Mouse (Mus musculus) brown adipose tissue, adult 24 weeks (tissue): ENCODE measurements at regions not wholly inside any gene's neighbourhood (a gene's known extent, or its start where the extent isn't known, plus 50 kb on each side); places are given as distances from the start of the nearest gene placed in this dataset.

Experiments
- H3K27ac ChIP-seq: fragments of 200-500 bp; replicated peaks from 2 replicates; pipeline ENCODE4 v1.5.1; 2012; ENCODE audit warnings: low read depth, mild to moderate bottlenecking, low read length
- H3K4me1 ChIP-seq: fragments of 200-500 bp; 2 replicates; pipeline ENCODE4 v1.6.1; 2012; ENCODE audit warnings: low read length, mixed read lengths; ENCODE audit not compliant: control insufficient read depth, insufficient read depth, insufficient read length
- H3K4me3 ChIP-seq: fragments of 200-500 bp; 2 replicates; pipeline ENCODE4 v1.5.1; 2012; ENCODE audit warnings: low read depth, mild to moderate bottlenecking, low read length, moderate library complexity; ENCODE audit not compliant: insufficient read depth

GRCm38 (mm10) chr2:50921002-50921401, 227.9 kb downstream of the Rnd3 start:
- H3K4me1 ChIP-seq: no peaks in the 10 kb centered on the region

DNA sequence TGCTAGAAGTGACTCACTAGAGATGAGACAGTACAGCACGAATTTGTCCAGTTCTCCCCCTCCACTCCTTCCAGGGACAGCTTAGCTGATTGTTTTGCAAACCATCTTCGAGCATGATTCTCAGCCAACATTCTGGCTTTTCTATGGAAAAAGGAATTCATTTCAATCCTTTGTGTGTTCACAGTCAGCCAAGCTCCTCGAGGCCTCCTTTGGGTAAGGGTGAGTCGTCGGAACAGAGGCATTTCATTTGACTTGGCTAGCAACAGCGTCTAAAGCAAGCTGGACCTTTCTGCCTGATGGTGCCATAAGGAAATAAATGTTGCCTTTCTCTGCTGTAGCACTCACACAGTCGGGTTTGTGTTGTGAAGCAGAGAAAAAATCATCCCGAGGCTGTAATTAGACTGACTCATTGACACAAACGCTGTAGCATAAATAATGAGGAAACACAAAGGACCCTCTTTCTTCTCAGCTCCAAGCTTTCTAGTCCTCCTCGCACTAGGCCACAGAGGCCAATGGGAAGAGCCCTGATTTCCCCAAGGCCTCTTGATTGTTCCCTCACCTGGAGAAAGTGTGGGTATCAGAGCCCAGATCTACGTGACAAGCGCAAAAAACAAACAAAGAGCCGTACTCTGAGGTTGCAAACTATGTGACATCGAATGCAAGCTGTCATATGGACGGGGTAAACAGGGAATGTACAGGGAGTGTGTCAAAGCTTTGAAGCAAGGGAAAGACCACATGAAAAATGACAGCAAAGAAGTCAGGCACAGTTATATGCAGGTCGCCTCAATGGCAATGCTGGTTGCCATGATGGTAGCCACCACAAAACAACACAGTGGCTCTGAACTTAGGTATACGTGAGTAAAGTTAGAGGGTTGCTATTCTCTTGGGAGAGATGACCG, 232.3 kb downstream of the Rnd3 start:
- Histone ChIP-seq H3K4me1 (no peaks in the 10 kb centered on the region), H3K27ac (no peak overlapping the region), H3K4me3 (no peak overlapping the region)

More at GRCm38 (mm10) chr2:50921002-50921401, 227.9 kb downstream of the Rnd3 start:
- Histone ChIP-seq H3K27ac (no peak overlapping the region), H3K4me3 (no peak overlapping the region)

DNA sequence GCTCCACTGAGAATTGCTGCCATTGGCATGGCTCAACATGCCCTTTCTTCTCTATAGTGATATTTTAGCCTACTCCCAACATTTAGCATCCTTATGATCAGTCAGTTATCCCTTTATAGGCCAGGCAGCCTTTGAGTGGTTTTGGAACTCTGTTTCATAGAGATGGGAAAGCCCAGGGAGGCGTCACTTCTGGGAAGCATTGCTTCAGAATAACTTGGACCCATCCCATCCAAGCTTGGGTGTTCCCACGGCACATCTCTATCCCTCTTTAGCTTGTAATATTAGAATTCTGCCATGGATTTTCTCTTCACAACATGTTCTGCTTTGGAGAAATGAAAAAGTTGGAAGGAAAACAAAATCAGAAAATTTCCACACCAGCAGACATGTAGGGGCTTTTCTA, 233.8 kb downstream of the Rnd3 start:
- Histone ChIP-seq H3K4me3 (no peak overlapping the region), H3K27ac (no peak overlapping the region), H3K4me1 (no peaks in the 10 kb centered on the region)

DNA sequence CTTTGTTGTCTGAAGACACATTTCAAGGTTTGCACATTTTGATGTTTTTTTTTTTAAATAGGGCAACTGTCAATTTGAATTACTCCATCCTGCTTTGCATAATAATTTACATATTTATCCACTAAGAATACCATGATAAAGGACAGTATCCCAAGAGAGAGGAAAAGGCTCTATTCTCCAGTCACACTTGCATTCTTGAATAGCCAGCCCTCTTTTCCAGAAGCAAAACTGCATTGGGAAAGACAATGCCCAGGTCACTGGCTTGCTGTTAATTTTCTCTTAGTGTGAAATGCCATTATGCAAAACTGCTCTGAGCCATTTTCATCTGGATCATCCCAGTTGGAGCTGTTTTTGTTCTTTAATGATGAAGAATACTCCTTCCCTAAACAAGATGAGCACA, 234.7 kb downstream of the Rnd3 start:
- no peaks in the 10 kb centered on the region for H3K4me1 ChIP-seq
- H3K27ac ChIP-seq: no peak overlapping the region
- H3K4me3 ChIP-seq: no peak overlapping the region

GRCm38 (mm10) chr2:50908762-50909161, 240.1 kb downstream of the Rnd3 start:
- Histone ChIP-seq H3K27ac (no peak overlapping the region), H3K4me1 (no peaks in the 10 kb centered on the region), H3K4me3 (no peak overlapping the region)

- H3K4me3 ChIP-seq: no peak overlapping the region
- H3K27ac ChIP-seq: no peak overlapping the region
- H3K4me1 ChIP-seq: no peaks in the 10 kb centered on the region
Observed at GRCm38 (mm10) chr2:50902701-50903100, 246.2 kb downstream of the Rnd3 start.

DNA sequence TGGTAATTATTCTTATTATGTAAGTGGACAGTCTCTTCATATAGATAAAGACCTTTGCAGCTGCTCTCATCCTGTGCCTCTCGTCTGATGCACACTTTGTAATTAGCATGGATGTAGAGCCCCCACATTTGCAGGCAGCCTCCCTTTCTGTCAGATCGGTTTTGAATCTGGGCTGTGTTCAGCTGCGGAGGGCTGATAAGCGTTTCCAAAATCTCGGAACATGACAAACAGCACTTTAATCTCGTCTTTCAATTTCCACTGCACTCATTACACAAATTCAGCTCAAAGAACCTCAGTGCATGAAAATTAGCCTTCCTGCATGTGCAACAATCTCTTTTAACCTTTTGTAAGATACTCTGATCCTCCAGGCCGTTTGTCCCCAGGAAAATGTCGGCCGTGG, 246.7 kb downstream of the Rnd3 start:
- Histone ChIP-seq H3K4me3 (no peak overlapping the region), H3K4me1 (no peaks in the 10 kb centered on the region), H3K27ac (no peak overlapping the region)

GRCm38 (mm10) chr2:50888992-50889391, 259.9 kb downstream of the Rnd3 start:
- Histone ChIP-seq H3K27ac (no peak overlapping the region), H3K4me1 (no peaks in the 10 kb centered on the region), H3K4me3 (no peak overlapping the region)

- H3K4me1 ChIP-seq: 0 out of 2 replicates have a peak, but pooled peaks cover 2% of the 10 kb centered on the region
- no peak overlapping the region for H3K4me3 ChIP-seq
- H3K27ac ChIP-seq: no peak overlapping the region
Observed at GRCm38 (mm10) chr2:50887954-50888353, 261.0 kb downstream of the Rnd3 start.

DNA sequence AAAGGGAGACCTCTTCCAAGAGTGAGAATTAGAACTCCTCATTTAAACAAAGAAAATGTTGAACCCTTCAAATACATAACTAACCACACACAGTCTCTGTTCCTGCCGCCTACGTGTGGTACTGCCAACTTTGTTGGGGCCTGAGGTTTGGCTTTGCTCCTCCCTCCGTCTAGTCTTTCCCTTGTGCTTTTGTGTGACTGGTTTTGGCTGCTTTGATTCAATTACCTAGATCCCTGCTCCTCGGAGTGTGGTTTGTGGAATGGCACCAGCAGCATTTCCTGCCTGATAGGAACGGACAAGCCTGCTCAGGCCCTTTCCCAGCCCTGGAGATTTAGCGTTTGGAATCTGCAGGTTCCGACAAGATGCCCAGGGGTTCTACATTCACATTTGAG, 263.0 kb downstream of the Rnd3 start:
- Histone ChIP-seq H3K4me3 (no peak overlapping the region), H3K27ac (no peak overlapping the region), H3K4me1 (0 out of 2 replicates have a peak, but pooled peaks cover 2% of the 10 kb centered on the region)

- 0 out of 2 replicates have a peak, but pooled peaks cover 2% of the 10 kb centered on the region for H3K4me1 ChIP-seq
- H3K4me3 ChIP-seq: no peak overlapping the region
- H3K27ac ChIP-seq: no peak overlapping the region
Observed at GRCm38 (mm10) chr2:50885280-50885923, 263.5 kb downstream of the Rnd3 start.

- Histone ChIP-seq H3K4me1 (0 out of 2 replicates have a peak, but pooled peaks cover 2% of the 10 kb centered on the region), H3K27ac (no peak overlapping the region), H3K4me3 (no peak overlapping the region)
Observed at GRCm38 (mm10) chr2:50881514-50882038, 267.3 kb downstream of the Rnd3 start.

DNA sequence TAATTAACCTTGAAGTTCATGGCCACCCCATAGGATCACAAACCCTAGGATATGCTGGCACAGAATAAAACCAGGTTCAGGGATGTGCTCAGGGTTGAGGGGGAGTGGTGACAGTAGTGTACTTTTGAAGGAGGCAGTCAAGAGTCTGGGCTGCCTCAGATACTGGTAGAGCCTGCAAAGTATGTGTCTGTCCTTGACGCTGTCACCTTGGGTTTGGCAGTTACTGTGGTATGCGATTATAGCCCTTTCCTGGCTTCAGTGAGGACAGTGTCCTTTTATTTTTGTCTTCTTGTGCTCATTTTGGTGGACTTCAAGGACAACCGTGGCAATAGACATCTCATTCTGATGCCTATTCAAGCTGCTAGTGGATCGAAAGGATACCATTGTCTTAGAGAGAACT, 268.1 kb downstream of the Rnd3 start:
- 0 out of 2 replicates have a peak, but pooled peaks cover 2% of the 10 kb centered on the region for H3K4me1 ChIP-seq
- H3K4me3 ChIP-seq: no peak overlapping the region
- no peak overlapping the region for H3K27ac ChIP-seq

GRCm38 (mm10) chr2:50877716-50878115, 271.2 kb downstream of the Rnd3 start:
- Histone ChIP-seq H3K27ac (no peak overlapping the region), H3K4me3 (no peak overlapping the region), H3K4me1 (no peaks in the 10 kb centered on the region)

- no peak overlapping the region for H3K4me3 ChIP-seq
- no peak overlapping the region for H3K27ac ChIP-seq
- H3K4me1 ChIP-seq: no peaks in the 10 kb centered on the region
Observed at GRCm38 (mm10) chr2:50875072-50875471, 273.8 kb downstream of the Rnd3 start.
